In genomic region chr16:20516726-20517201, GRCm38 (mm10) we compare ENCODE assay signal across 8 mouse cellular contexts. TPM values are rescaled to one million over a fixed set of nuclear protein-coding genes. Genes with fewer than 3 reads are reported as not detected.
DNase-seq lines count a peak whose midpoint lies in the region; ATAC-seq lines count a peak whose summit lies in the region.

Gene Dvl3 (plus strand): TSS chr16:20516982.

- ATAC-seq in inflammation-experienced regulatory T-cells, adult 6 months, result peak; percentile 69
- ATAC-seq in megakaryocyte-erythroid progenitor cell, adult 5-6 weeks (replicated peaks; ENCODE audit: low FRiP score, low TSS enrichment, poor library complexity, severe bottlenecking), result peak; percentile 91

- intact Hi-C loops in gastrocnemius, postnatal 14 days (cut with DNase I; ENCODE audit: low total_unique reads), result no loop called here
- intact Hi-C loops in left cerebral cortex, postnatal 14 days (cut with DNase I), result loop anchor here (5.0 kb wide), 1 partner anchor 126 kb away; no protein-coding TSS in a partner anchor

- peak; percentile 92 to 93 for DNase-seq in adrenal gland, adult 18-20 months (ENCODE audit: low spot score in 2 of 2)
- peak; percentile 94 for DNase-seq in embryo, embryonic 10.5 days (ENCODE audit: low spot score)
- peak; percentile 95 for DNase-seq in gastrocnemius, postnatal 14 days
- DNase-seq in left cerebral cortex, postnatal 14 days (ENCODE audit: low spot score in 2 of 2), result peak; percentile 78 to 85
- DNase-seq in right cerebral cortex, postnatal 14 days, result peak; percentile 84
- DNase-seq in urinary bladder, postnatal 25 days (ENCODE audit: low spot score), result peak; percentile 89

RNA-seq across cellular contexts. Expression of gene Dvl3, which starts in this region (rescaled TPM):
- total RNA-seq in adrenal gland, adult 18-20 months (2021), result 10 to 100 TPM; 40.1 to 44.5 TPM
- 10 to 100 TPM; 28.2 to 31.0 TPM for total RNA-seq in gastrocnemius, postnatal 14 days (2021)
- 10 to 100 TPM; 10.9 to 19.2 (median 12.4) TPM for polyA plus RNA-seq in inflammation-experienced regulatory T-cells, adult 6 months (2017; shearing (Covaris generic))
- 10 to 100 TPM; 82.2 to 86.1 TPM for total RNA-seq in left cerebral cortex, postnatal 14 days (2021)
- total RNA-seq in megakaryocyte-erythroid progenitor cell, adult 5-6 weeks (2014; fragmentation: Nextera tagmentation), result 27.7 and 32.8 TPM in 2 replicates
- 2.7 and 3.3 TPM in 2 replicates for total RNA-seq in megakaryocyte-erythroid progenitor cell, adult 5-6 weeks (2017)

Comparison
In these comparisons a context has a peak if more than half of its experiments do, and no peak if none do; other contexts are left out.
1. Peak in every context shown above with its lines: DNase-seq and ATAC-seq.